Mouse (Mus musculus) lung, embryonic 15.5 days (tissue): Measurements from ENCODE around the gene Pcgf3. TPM values are rescaled to one million over a fixed set of nuclear protein-coding genes. Genes with fewer than 3 reads are reported as not detected.
A peak's percentile ranks its signal among the peaks of the same experiment; 100 is the strongest.

ENCODE experiments used
- ATAC-seq: fragments of 200-750 bp; cut with Nextera tagmentation; 2 replicates; pipeline ENCODE4 v1.8.0; 2017; ENCODE audit warnings: moderate number of reproducible peaks, borderline replicate concordance; ENCODE audit not compliant: low FRiP score, low TSS enrichment; ENCODE audit errors: extremely low read depth
- H3K27ac ChIP-seq: fragments of 300-500 bp; sonication (generic); 2 replicates; pipeline ENCODE4 v1.5.1; 2015; ENCODE audit warnings: moderate library complexity, mild to moderate bottlenecking, inconsistent platforms
- H3K27me3 ChIP-seq: fragments of 300-500 bp; sonication (generic); 2 replicates; pipeline ENCODE4 v1.6.1; 2015; ENCODE audit warnings: inconsistent platforms
- H3K36me3 ChIP-seq: fragments of 300-500 bp; sonication (generic); 2 replicates; pipeline ENCODE4 v1.6.1; 2015; ENCODE audit warnings: inconsistent platforms
- H3K4me1 ChIP-seq: fragments of 300-500 bp; sonication (generic); 2 replicates; pipeline ENCODE4 v1.6.1; 2015; ENCODE audit warnings: inconsistent platforms
- H3K4me2 ChIP-seq: fragments of 300-500 bp; sonication (generic); 2 replicates; pipeline ENCODE4 v1.6.1; 2015; ENCODE audit warnings: inconsistent platforms, mild to moderate bottlenecking, moderate library complexity
- H3K4me3 ChIP-seq: fragments of 300-500 bp; sonication (generic); 2 replicates; pipeline ENCODE4 v1.5.1; 2015; ENCODE audit warnings: mild to moderate bottlenecking, inconsistent platforms
- H3K9ac ChIP-seq: fragments of 300-500 bp; sonication (generic); 2 replicates; pipeline ENCODE4 v1.6.1; 2015; ENCODE audit warnings: inconsistent platforms
- H3K9me3 ChIP-seq: fragments of 300-500 bp; sonication (generic); 2 replicates; pipeline ENCODE4 v1.6.1; 2016; ENCODE audit warnings: inconsistent platforms
- WGBS: fragments of 180-500 bp; shearing (Covaris S2); methylation state at CpG from one replicate; pipeline ENCODE4 v1.1.7; 2015; 5-methylcytosine and 5-hydroxymethylcytosine counted together
- polyA plus RNA-seq: library from polyadenylated mRNA; unstranded; fragments of >200 nt; fragmentation: Nextera tagmentation; extraction: Ambion mirVana; gene quantifications from 2 replicates; pipeline ENCODE4 v1.2.1, GENCODE M21; 2015

The Pcgf3 gene
- polyA plus RNA-seq, 1 experiment from 2014 or later, result 19.3 TPM

DNA sequence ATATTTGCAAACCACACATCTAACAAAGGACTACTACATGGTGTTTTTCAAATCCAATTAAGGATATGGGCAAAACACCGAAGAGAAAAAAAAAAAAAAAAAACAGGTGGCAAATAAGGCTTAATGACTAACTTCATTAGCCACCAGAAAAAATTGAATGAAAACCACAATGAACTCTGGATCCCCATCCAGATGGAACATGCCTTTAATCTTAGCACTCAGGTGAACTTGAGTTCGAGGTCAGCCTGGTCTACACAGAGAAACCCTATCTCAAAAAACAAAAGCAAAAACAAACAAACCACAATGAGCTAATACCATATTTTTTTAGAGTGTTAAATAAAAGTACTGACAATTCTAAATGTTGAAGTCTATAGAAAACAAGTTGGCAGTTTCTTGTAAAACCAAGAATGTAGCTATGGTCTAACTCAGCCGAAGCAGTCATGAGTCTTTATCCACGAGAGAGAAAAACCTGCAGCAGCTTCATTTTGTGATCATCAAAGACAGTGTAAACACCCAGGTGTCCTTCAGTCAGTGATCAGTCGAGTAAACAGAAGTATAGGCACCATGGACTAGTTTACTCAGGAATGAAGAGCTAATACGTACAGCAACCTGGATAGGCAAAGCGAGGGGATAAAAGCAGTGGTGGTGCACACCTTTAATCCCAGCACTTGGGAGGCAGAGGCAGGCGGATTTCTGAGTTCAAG is 10.0 kb upstream of the Pcgf3 start:
- Histone ChIP-seq H3K27ac (no peak overlapping the region), H3K9me3 (no peaks in the 10 kb centered on the region), H3K4me1 (peaks cover 13% of the 10 kb centered on the region), H3K27me3 (peaks cover 8% of the 10 kb centered on the region; the same call in 1 of the 2 replicates), H3K4me3 (no peak overlapping the region), H3K36me3 (no peaks in the 10 kb centered on the region), H3K9ac (no peak overlapping the region), H3K4me2 (no peak overlapping the region)
- ATAC-seq, result no peak
- 69% methylated on average over 8 of the region's 8 CpGs for WGBS

DNA sequence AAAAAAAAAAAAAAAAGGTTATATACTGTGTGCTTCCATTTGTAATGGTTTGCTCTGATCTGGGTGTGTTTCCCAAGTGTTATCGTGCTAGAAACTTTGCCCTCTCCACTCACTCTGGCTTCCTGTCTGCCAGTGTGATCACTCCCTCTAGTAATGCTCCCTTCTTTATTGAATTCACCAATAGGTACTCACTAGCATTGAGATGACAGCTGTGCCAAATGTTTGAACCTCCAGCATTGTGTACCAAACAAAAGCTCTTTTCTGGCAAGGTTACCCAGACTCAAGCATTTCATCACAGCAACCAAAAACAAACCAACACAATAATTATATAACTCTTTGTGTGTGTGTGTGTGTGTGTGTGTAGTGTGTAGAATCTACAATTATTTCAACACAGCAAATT is 9.4 kb upstream of the Pcgf3 start:
- Histone ChIP-seq H3K27ac (no peak overlapping the region), H3K27me3 (peaks cover 8% of the 10 kb centered on the region; the same call in 1 of the 2 replicates), H3K4me1 (peaks cover 13% of the 10 kb centered on the region), H3K4me2 (no peak overlapping the region), H3K36me3 (no peaks in the 10 kb centered on the region), H3K9ac (no peak overlapping the region), H3K4me3 (no peak overlapping the region), H3K9me3 (no peaks in the 10 kb centered on the region)
- no peak for ATAC-seq
- WGBS, result 82% methylated on average over 1 of the region's 1 CpGs

DNA sequence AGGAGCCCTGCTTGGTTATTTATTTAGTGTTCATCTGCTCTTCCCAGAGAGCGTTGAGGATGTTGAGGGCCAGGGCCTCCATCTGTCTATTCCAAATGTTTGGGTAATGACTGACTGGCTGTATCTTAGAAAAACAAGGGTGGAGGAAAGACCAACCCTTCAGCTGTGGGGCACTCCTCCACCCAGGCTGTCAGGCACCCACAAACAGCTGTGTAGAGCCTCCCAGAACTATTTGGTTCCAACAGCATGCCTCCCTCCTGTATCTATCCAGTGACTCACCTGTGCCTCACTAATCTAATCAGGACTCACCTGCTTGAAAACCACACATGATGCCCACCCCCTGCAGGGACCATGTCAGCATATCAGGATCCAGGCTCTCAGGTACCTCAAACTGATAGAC is 8.6 kb upstream of the Pcgf3 start:
- H3K27ac ChIP-seq, result no peak overlapping the region
- no peak overlapping the region for H3K4me2 ChIP-seq
- no peak overlapping the region for H3K4me3 ChIP-seq
- ATAC-seq, result no peak
- no peaks in the 10 kb centered on the region for H3K36me3 ChIP-seq
- no peak overlapping the region for H3K9ac ChIP-seq
- WGBS, result 57% methylated on average over 1 of the region's 1 CpGs
- H3K27me3 ChIP-seq, result peaks cover 7% of the 10 kb centered on the region; the same call in 1 of the 2 replicates
- H3K9me3 ChIP-seq, result no peaks in the 10 kb centered on the region
- peaks cover 13% of the 10 kb centered on the region for H3K4me1 ChIP-seq

DNA sequence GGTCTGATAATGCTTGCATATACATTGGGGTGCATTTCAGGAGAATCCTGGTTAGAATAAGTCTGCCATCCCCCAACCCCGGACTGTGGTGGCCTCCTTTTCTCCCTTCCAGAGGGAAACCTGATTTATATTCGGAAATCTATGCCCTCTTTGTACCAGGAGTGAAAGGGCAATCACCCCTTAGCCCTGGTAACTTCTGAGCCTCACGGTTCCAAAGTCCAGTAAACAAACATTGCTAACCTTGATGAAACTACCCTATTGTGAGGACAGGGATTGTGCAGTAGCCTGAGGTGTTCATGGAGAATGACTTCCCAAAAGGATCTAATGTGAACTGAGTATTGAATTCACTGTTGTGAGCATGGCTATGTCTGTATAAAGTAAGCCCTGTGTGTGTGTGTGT is 6.9 kb upstream of the Pcgf3 start:
- H3K9ac ChIP-seq, result no peak overlapping the region
- H3K4me2 ChIP-seq, result no peak overlapping the region
- WGBS, result 43% methylated on average over 3 of the region's 3 CpGs
- H3K9me3 ChIP-seq, result no peaks in the 10 kb centered on the region
- no peak overlapping the region for H3K27ac ChIP-seq
- H3K4me3 ChIP-seq, result no peak overlapping the region
- H3K27me3 ChIP-seq, result no peaks in the 10 kb centered on the region
- ATAC-seq, result no peak
- H3K4me1 ChIP-seq, result peaks cover 5% of the 10 kb centered on the region
- no peaks in the 10 kb centered on the region for H3K36me3 ChIP-seq

DNA sequence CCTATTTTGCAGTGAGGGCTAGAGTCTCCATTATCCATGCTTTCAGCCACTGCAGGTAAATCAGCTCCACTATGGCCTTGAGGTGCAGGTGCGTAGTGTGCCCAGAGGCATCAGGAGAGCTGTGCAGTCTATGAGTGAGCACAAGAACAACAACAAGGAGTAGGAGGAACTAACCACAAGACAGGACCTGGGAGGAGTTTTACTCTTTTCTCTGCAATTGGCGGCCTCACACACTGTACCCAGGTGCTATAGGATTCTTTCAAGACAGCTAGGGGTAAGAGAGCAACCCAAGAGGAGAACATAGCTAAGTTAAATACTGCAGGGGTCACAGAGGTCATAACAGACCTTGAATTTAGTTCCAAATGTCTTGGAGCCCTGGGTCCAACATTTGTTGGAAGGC is 2.3 kb upstream of the Pcgf3 start:
- no peaks in the 10 kb centered on the region for H3K36me3 ChIP-seq
- H3K27ac ChIP-seq, result no peak overlapping the region
- H3K9me3 ChIP-seq, result no peaks in the 10 kb centered on the region
- H3K4me3 ChIP-seq, result no peak overlapping the region
- H3K4me2 ChIP-seq, result no peak overlapping the region
- H3K4me1 ChIP-seq, result peaks cover 17% of the 10 kb centered on the region
- no peaks in the 10 kb centered on the region for H3K27me3 ChIP-seq
- no peak overlapping the region for H3K9ac ChIP-seq
- 75% methylated on average over 2 of the region's 2 CpGs for WGBS
- ATAC-seq, result no peak

DNA sequence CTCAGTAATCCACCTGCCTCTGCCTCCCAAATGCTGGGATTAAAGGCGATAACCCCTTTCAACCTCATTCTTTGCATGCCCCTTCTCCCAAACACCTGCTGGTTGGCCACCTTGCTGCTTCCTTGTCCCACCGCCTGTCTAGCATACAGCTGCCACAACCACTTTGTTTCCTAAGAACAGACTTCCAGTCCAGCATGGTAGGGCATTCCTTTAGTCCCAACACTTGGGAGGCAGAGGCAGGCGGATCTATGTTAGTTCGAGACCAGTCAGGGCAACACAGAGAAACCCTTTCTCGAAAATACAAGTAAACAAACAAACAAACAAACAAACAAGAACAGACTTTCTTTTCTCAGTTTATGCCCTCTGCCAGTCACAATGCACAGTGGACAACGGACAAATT is 571 bp upstream of the Pcgf3 start:
- H3K4me1 ChIP-seq, result peaks cover 25% of the 10 kb centered on the region
- ATAC-seq, result no peak; the same call in 1 of the 2 replicates
- no peak overlapping the region for H3K27ac ChIP-seq

DNA sequence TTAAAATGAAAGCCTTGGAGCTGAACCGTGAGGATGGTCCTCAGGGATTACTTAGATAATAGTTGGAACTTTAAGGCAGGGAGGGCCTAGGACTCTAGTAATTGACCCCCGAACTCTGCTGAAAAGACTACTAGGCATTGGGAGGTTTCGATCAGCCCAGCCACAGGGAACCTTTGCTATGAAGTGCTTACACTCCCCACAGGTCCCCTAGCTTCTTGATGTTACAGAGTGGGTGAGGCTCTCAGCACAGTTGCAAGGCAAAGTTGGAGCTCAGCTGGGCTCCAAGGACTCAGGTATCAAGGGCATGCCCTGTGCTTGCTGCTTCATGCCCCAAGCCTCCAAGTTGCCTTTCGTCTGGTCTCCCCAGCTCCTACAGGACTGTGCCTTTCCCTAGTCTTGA is 1.4 kb downstream of the Pcgf3 start:
- Histone ChIP-seq H3K4me3 (peak overlapping the region; percentile 76), H3K27me3 (no peaks in the 10 kb centered on the region), H3K9ac (peak overlapping the region; percentile 90), H3K4me1 (peaks cover 25% of the 10 kb centered on the region), H3K27ac (0 out of 2 replicates have a peak overlapping the region, but pooled peaks have one; percentile 82), H3K36me3 (no peaks in the 10 kb centered on the region), H3K4me2 (peak overlapping the region; percentile 90), H3K9me3 (no peaks in the 10 kb centered on the region)
- 36% methylated on average over 4 of the region's 4 CpGs for WGBS
- ATAC-seq, result no peak

More for the DNA sequence above, 571 bp upstream of the Pcgf3 start:
- H3K36me3 ChIP-seq, result no peaks in the 10 kb centered on the region
- H3K9me3 ChIP-seq, result no peaks in the 10 kb centered on the region
- peak overlapping the region; percentile 35; the same call in 1 of the 2 replicates for H3K9ac ChIP-seq
- no peaks in the 10 kb centered on the region for H3K27me3 ChIP-seq
- WGBS, result 35% methylated on average over 6 of the region's 6 CpGs
- peak overlapping the region; percentile 90 for H3K4me2 ChIP-seq
- H3K4me3 ChIP-seq, result peak overlapping the region; percentile 76

DNA sequence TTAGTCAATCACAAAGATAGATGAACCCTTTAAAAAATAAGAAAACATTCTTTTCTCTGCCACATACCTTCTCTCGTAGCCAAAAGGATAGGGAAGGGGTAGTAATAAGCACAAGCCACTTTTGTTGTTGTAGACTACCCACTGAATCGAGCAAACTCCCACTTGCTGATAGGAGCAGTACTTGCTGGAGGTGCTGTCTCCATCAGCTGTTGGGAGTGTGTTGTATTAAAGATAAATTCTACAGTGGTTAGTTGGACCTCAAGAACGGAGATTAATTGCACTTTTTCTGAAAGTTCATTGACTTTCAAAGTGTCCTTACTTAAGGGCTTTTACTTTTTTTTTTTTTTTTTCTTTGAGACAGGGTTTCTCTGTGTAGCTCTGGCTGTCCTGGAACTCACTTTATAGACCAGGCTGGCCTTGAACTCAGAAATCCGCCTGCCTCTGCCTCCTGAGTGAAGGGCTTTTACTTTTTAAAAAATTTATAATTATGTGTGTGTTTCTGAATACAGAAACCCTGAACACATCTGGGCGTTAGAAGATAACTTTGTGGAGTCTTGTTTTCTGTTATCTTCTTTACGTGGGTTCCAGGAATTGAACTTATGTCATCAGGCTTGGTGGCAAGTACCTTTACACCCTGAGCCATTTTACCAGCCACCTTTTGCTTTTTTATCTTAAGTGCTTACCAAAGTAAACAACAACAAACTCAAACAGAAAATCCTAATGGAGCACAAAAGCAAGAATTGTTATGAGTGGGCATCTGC is 4.3 kb downstream of the Pcgf3 start:
- no peak overlapping the region for H3K4me3 ChIP-seq
- H3K27ac ChIP-seq, result no peak overlapping the region
- H3K9ac ChIP-seq, result no peak overlapping the region
- peaks cover 25% of the 10 kb centered on the region for H3K4me1 ChIP-seq
- WGBS, result 79% methylated on average over 6 of the region's 6 CpGs
- no peaks in the 10 kb centered on the region for H3K9me3 ChIP-seq
- H3K36me3 ChIP-seq, result no peaks in the 10 kb centered on the region
- ATAC-seq, result no peak
- H3K27me3 ChIP-seq, result no peaks in the 10 kb centered on the region
- H3K4me2 ChIP-seq, result no peak overlapping the region

DNA sequence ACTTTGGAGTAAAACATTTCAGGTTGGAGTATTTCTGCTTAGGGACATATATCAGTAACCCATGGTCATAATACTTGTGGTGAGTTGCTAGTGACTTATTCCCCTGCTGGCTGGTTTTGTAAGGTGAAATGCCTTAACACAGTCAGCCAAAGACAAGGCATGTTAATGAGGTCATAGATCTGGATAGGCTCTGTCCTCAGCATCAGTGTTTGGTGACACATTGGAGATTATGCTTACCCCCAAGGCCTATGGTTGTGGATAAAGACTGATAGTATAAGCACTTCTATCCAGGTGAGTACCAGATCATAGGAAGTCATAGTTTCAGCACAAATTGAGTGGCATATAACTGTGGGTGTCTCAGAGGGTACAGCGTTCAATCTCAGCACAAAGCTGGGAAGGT is 5.6 kb downstream of the Pcgf3 start:
- Histone ChIP-seq H3K4me2 (no peak overlapping the region), H3K27me3 (no peaks in the 10 kb centered on the region), H3K4me1 (peaks cover 25% of the 10 kb centered on the region), H3K27ac (no peak overlapping the region), H3K36me3 (no peaks in the 10 kb centered on the region), H3K9ac (no peak overlapping the region), H3K9me3 (no peaks in the 10 kb centered on the region), H3K4me3 (no peak overlapping the region)
- ATAC-seq, result no peak
- 100% methylated on average over 1 of the region's 1 CpGs for WGBS

DNA sequence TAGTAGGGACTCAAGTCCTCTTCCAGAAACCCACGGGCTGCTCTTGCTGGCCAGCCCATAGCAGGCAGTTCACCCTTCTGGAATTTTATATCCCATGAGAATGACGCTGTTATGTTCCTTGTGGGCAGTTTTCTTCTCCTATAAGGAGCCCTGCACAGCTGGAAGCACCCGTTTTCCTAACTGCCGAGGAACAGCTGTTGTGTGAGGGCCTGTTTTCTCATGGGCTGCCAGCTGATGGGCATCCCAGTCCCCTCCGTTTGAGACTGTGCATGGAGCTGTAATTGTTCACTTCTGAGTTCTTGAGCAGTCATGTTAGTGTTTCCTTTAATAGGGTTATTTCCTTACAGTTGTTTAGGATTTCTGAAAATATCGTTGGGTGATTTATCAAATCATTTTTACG is 8.6 kb downstream of the Pcgf3 start:
- no peaks in the 10 kb centered on the region; the same call in 1 of the 2 replicates for H3K4me1 ChIP-seq
- H3K27ac ChIP-seq, result no peak overlapping the region
- H3K36me3 ChIP-seq, result peaks cover 29% of the 10 kb centered on the region
- 73% methylated on average over 7 of the region's 7 CpGs for WGBS
- no peak for ATAC-seq
- H3K27me3 ChIP-seq, result no peaks in the 10 kb centered on the region
- no peaks in the 10 kb centered on the region for H3K9me3 ChIP-seq
- H3K4me3 ChIP-seq, result no peak overlapping the region
- no peak overlapping the region; the same call in 1 of the 2 replicates for H3K9ac ChIP-seq
- no peak overlapping the region for H3K4me2 ChIP-seq

DNA sequence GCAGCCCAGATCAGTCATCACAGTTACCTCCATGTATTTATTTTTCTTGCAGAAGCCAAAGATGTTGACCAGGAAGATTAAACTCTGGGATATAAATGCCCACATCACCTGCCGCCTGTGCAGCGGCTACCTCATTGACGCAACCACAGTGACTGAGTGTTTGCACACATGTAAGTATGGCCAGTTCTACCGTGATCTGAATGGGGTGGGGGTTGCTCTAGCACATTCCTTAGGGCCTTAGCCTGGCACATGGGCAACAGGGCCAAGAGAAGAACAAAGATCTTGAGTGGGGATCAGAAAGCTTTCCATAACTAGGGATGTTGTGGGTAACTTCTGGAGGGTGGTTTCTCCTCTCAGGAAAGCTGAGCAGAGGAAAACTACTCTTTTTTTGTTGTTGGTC is 12.7 kb downstream of the Pcgf3 start:
- ATAC-seq, result no peak
- WGBS, result 58% methylated on average over 4 of the region's 4 CpGs

DNA sequence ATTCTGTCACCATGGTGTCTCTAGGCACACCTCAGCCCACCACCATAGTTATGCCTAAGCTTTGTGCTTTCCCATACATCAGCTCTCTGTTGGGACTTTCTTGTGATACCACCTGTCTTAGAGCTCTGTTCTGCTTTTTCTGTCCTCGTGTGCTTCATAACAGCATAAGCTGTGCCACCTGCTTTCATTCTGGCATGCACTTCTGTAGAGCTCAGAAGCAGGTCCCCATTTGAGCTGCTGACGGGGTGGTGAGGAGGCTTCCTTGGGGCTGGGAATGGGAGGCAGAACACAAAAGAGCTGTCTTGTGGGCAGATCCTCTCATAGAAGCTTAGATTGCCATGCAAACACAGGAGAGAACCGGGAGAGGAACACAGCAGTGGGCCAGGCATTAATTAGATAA is 14.9 kb downstream of the Pcgf3 start:
- H3K27me3 ChIP-seq, result no peaks in the 10 kb centered on the region
- no peak overlapping the region for H3K4me3 ChIP-seq
- no peak overlapping the region for H3K4me2 ChIP-seq
- H3K9ac ChIP-seq, result no peak overlapping the region
- WGBS, result 85% methylated on average over 3 of the region's 3 CpGs
- no peak for ATAC-seq
- no peak overlapping the region for H3K27ac ChIP-seq
- no peaks in the 10 kb centered on the region for H3K9me3 ChIP-seq
- H3K36me3 ChIP-seq, result peaks cover 72% of the 10 kb centered on the region
- H3K4me1 ChIP-seq, result no peaks in the 10 kb centered on the region

More for the DNA sequence above, 12.7 kb downstream of the Pcgf3 start:
- H3K4me2 ChIP-seq, result no peak overlapping the region
- no peak overlapping the region for H3K4me3 ChIP-seq
- H3K27ac ChIP-seq, result no peak overlapping the region
- H3K9me3 ChIP-seq, result no peaks in the 10 kb centered on the region
- no peak overlapping the region for H3K9ac ChIP-seq
- H3K27me3 ChIP-seq, result no peaks in the 10 kb centered on the region
- no peaks in the 10 kb centered on the region; the same call in 1 of the 2 replicates for H3K4me1 ChIP-seq
- H3K36me3 ChIP-seq, result peaks cover 66% of the 10 kb centered on the region
